Mouse (Mus musculus) T-helper 2 cell (primary cell): Measurements from ENCODE around the gene Gm28048.

ENCODE experiments used
- in situ Hi-C: fragments of 300-600 bp; cut with MboI, MseI; formaldehyde crosslinking; loops from one replicate; pipeline ENCODE4 v1.15.1; 2025; ENCODE audit warnings: high pct_unique_total_duplicates

Gene Gm28048

GRCm38 (mm10) chr11:22990393-22991126 is 8.7 kb upstream of the Gm28048 start, which contains the start of gene Cct4:
Cct4 (plus strand) TSS chr11:22990519.
- in situ Hi-C loops = no loop called here

DNA sequence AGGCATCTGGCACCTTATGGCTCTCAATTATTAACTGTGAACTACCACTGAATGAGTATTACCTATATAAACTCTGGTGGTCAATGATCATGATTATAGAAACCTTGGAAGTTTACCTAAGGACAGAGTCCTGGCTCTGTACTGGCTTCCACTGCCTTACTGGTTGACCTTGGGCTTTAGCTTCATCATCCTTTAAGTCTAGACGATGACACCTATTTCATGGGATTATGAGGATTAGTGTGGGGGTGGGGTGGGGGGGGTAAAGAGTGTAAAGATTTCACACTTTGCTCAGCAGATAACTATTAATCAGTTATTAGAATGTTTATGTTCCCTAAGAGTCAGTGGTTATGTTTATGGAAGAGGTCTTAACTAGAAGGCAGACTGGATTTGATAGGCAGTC is 7.9 kb upstream of the Gm28048 start:
- in situ Hi-C loops = no loop called here

- in situ Hi-C loops = no loop called here
Observed at GRCm38 (mm10) chr11:22987357-22987756, 5.5 kb upstream of the Gm28048 start.

GRCm38 (mm10) chr11:22985510-22985909 is 3.6 kb upstream of the Gm28048 start:
- in situ Hi-C loops = no loop called here

GRCm38 (mm10) chr11:22982846-22983245 is 956 bp upstream of the Gm28048 start:
- in situ Hi-C loops = no loop called here

GRCm38 (mm10) chr11:22981543-22981950 is 343 bp downstream of the Gm28048 start:
- in situ Hi-C loops = no loop called here

- in situ Hi-C loops = no loop called here
Observed at GRCm38 (mm10) chr11:22981041-22981440, 849 bp downstream of the Gm28048 start.

- in situ Hi-C loops = no loop called here
Observed at GRCm38 (mm10) chr11:22979221-22979620, 2.7 kb downstream of the Gm28048 start.

DNA sequence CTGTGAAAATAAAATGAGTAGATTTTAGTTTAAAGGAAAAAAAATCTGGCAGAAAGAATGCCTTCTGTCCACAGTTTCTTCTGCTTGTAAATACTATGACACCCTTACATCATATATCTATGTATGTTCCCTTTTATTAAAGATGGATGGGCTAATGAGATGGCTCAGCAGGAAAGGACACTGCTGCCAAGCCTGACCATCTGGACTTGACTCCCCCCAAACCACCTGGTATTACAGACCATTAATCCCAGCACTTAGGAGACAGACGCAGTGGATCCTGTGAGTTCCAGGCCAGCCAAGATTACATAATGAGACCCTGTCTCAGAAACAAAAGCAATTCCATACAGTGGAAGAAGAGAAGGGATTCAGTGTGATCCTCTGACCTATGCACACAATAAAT is 3.2 kb downstream of the Gm28048 start:
- in situ Hi-C loops = no loop called here

GRCm38 (mm10) chr11:22978215-22978614 is 3.7 kb downstream of the Gm28048 start:
- in situ Hi-C loops = no loop called here

DNA sequence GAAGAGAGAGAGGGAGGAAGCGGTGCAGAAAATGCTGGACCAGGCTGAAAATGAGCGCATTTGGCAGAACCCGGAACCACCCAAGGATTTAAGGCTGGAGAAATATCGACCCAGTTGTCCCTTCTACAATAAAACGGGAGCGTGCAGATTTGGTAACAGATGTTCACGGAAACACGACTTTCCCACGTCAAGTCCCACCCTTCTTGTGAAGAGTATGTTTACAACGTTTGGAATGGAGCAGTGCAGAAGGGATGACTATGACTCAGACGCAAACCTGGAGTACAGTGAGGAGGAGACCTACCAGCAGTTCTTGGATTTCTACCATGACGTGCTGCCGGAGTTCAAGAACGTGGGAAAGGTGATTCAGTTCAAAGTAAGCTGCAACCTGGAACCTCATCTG is 8.3 kb downstream of the Gm28048 start:
- in situ Hi-C loops = no loop called here

DNA sequence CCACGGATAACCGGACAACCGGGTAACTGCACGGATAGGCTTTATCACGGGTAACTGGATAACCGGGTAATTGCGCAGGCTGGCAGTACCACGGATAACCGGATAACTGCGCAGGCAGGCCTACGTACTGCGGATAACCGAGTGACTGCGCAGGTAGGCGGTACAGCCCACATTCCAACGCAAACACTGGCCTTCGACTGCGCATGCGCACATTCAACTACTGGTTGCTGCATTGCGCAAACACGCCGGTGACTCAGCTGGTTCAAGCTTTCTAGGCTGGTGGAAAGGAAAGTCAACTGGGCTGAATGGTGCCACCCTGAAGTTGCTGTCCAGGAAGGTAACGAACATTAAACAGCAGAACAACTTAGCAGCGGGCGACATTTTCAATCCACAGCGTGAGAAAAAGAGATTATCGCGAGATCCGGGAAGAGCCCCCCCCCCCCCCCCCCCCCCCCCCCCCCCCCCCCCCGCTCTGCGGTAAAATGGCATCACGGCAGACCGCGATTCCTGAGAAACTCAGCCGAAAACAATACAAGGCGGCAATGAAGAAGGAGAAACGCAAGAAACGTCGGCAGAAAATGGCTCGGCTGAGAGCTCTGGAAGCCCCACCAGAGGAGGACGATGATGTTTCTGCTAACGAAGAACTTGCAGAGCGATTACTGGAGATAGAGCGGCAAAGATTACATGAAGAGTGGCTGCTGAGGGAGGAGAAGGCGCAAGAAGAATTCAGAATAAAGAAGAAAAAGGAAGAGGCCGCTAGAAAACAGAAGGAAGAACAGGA is 9.0 kb downstream of the Gm28048 start:
- in situ Hi-C loops = no loop called here

DNA sequence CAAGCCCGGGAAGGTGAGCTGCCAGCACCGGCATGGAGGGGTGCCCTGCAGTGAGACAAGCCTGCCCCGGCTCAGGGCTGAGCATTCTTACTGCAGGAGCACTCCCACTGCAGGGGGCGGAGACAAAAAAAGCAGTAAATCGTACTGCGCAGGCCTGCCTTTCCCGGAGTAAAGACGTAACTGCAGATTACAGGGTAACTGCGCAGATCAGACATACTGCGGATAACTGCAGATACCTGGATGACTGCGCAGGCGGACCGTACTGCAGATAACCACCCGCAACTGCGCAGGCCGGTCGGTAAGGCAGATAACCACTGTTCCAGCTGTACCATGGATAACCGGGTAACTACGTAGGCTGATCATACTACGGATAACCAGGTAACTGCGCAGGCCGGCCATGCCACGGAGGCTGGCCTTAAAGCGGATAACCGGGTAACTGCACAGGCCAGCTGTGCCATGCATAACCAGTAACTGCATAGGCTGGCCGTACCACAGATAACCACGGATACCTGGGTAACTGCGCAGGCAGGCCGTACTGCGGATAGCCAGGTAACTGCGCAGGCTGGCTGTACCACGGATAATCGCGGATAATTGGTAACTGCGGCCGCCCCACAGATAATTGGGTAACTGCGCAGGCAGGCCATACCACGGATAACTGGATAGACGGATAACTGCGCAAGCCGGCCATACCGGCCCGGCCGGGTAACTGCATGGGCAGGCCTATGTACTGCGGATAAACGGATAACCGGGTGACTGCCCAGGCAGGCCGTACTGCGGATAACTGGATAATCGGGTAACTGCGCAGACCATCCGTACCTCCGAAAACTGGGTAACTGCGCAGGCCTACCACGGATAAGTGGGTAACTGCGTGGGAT is 9.8 kb downstream of the Gm28048 start, which contains the start of gene Zrsr1:
Gene Zrsr1 (plus strand): TSS at position 171 of the 875 bp plus-strand sequence.
- in situ Hi-C loops = no loop called here

DNA sequence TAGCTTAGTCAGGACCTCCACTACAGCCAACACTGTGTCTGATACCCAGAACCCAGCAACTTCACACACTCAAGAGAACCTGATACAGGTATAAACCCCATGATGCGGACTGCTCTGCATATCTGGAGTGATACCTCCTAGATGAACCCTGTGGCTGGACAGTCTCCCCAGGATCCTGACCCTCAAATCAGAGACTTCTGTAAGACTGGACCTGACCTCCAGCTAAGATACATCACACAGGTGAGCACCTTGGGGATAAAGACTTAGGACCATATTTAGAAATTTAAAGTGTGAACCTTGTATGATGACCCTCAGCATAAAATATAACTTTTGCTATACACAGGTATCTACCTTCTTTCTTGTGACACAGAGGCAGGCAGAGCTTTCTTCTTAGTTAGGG is 11.3 kb downstream of the Gm28048 start:
- in situ Hi-C loops = no loop called here

DNA sequence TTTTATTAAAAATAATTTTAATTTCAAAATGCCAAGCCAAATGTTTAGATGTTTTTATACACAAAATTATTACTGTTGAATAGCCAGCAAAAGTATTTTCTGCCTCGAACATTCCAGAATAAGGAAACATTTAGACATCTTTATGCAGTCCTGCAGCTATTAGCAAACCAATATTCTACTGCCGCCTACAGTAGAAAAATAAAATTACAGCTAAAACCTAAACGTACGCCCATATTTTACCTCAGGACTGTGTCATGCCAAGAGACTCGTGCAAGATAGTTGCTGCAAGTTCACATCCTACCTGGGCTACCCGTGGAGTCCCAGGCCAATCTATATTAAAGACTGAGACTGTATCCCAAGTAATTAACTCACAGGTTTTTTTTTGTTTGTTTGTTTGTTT is 12.4 kb downstream of the Gm28048 start:
- in situ Hi-C loops = no loop called here

- in situ Hi-C loops = no loop called here
Observed at GRCm38 (mm10) chr11:22965503-22965902, 16.4 kb downstream of the Gm28048 start.

DNA sequence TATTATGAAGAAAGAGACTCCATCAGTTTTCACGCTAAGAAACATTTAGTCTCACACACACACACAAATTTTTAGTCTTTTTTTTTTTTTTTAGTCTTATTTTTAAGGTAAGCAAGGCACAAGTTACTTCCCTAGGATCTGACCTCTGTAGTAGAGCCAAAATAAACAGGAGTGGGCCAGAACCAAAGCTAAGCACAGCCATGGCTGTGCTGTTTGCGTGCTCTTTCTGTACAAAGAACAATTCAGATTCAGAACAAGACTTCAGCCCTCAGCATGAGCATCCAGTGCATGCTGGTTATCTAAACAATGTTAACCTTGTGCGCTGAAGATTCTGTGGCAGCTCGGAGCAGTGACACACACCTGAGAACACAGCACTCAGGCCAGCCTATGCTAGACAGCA is 17.5 kb downstream of the Gm28048 start:
- in situ Hi-C loops = no loop called here

- in situ Hi-C loops = no loop called here
Observed at GRCm38 (mm10) chr11:22962101-22962500, 19.8 kb downstream of the Gm28048 start.

GRCm38 (mm10) chr11:22957791-22958374 is 24.0 kb downstream of the Gm28048 start:
- in situ Hi-C loops = loop anchor here (5.0 to 10.0 kb wide), 3 partner anchors 96 to 731 kb away; partner anchors contain the start of gene B3gnt2

- in situ Hi-C loops = loop anchor here (5.0 to 10.0 kb wide), 3 partner anchors 95 to 730 kb away; partner anchors contain the start of gene B3gnt2
Observed at GRCm38 (mm10) chr11:22956830-22957229, 25.1 kb downstream of the Gm28048 start.

DNA sequence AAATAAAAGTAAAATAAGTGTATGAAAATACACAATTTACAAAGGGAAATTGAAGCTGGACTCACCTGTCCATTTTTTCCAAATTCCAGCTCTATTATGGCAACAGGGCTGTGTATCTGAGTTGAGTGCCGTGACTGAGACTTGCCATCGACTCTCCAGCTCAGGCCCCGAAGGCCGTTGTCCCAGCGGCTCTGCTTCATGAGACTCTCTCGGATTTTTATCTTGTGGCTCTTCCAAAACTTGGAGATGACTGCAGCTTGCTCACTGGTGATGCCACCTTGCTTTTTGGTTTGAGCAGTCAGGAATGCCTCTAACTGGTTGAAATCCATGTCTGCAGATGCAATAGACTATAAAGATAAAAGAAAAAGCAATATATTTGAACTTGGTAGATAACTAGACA is 25.5 kb downstream of the Gm28048 start:
- in situ Hi-C loops = loop anchor here (5.0 to 10.0 kb wide), 3 partner anchors 94 to 729 kb away; partner anchors contain the start of gene B3gnt2
